Mouse (Mus musculus): ENCODE results near the gene Adprh.
"Not testable (repeated sequence)": the region's sequence is repeated elsewhere in the genome, so short reads cannot be mapped to it uniquely, and the experiment has no call there.

Adprh gene

GRCm38 (mm10) chr16:38467091-38467916, 14.8 kb upstream of the Adprh start:
- DNase-seq (ENCODE audit: low read depth, low spot score) = no peak

- DNase-seq (ENCODE audit: low read depth, low spot score) = no peak
These were observed 13.6 kb upstream of the Adprh start for GRCm38 (mm10) chr16:38466089-38466488.

GRCm38 (mm10) chr16:38463305-38463704, 10.8 kb upstream of the Adprh start:
- no peak for DNase-seq (ENCODE audit: low read depth, low spot score)

GRCm38 (mm10) chr16:38462161-38462560, 9.7 kb upstream of the Adprh start:
- DNase-seq (ENCODE audit: low read depth, low spot score) = no peak

GRCm38 (mm10) chr16:38461749-38462148, 9.2 kb upstream of the Adprh start:
- no peak for DNase-seq (ENCODE audit: low read depth, low spot score)

GRCm38 (mm10) chr16:38459990-38460389, 7.5 kb upstream of the Adprh start:
- no peak for DNase-seq (ENCODE audit: low read depth, low spot score)

- no peak for DNase-seq (ENCODE audit: low read depth, low spot score)
These were observed 6.2 kb upstream of the Adprh start for GRCm38 (mm10) chr16:38458600-38459280.

GRCm38 (mm10) chr16:38456812-38457567, 4.5 kb upstream of the Adprh start:
- DNase-seq (ENCODE audit: low read depth, low spot score) = no peak

GRCm38 (mm10) chr16:38455511-38456418, 3.3 kb upstream of the Adprh start, which contains the start of gene Cd80:
Gene Cd80, plus strand, starts transcription at chr16:38455561.
- DNase-seq (ENCODE audit: low read depth, low spot score) = no peak

- no peak for DNase-seq (ENCODE audit: low read depth, low spot score)
These were observed 2.2 kb upstream of the Adprh start for GRCm38 (mm10) chr16:38454533-38455254.

GRCm38 (mm10) chr16:38453952-38454351, 1.4 kb upstream of the Adprh start:
- no peak for DNase-seq (ENCODE audit: low read depth, low spot score)

- no peak for DNase-seq (ENCODE audit: low read depth, low spot score)
These were observed 675 bp upstream of the Adprh start for GRCm38 (mm10) chr16:38453203-38453553.

- no peak for DNase-seq (ENCODE audit: low read depth, low spot score)
These were observed 890 bp downstream of the Adprh start for GRCm38 (mm10) chr16:38451421-38452205.

- DNase-seq (ENCODE audit: low read depth, low spot score) = no peak
These were observed 1.8 kb downstream of the Adprh start for GRCm38 (mm10) chr16:38450707-38451106.

- no peak for DNase-seq (ENCODE audit: low read depth, low spot score)
These were observed 4.0 kb downstream of the Adprh start for GRCm38 (mm10) chr16:38448458-38448857.

GRCm38 (mm10) chr16:38447366-38447765, 5.1 kb downstream of the Adprh start:
- DNase-seq (ENCODE audit: low read depth, low spot score) = no peak

GRCm38 (mm10) chr16:38446141-38446540, 6.4 kb downstream of the Adprh start:
- not testable (repeated sequence) for DNase-seq (ENCODE audit: low read depth, low spot score)

GRCm38 (mm10) chr16:38445576-38445975, 6.9 kb downstream of the Adprh start:
- no peak for DNase-seq (ENCODE audit: low read depth, low spot score)

- no peak for DNase-seq (ENCODE audit: low read depth, low spot score)
These were observed 7.5 kb downstream of the Adprh start for GRCm38 (mm10) chr16:38445046-38445445.

Measured in skeletal muscle tissue, adult 2 months (tissue).